Mouse (Mus musculus): ENCODE results near the gene Cd38. TPM values are rescaled to one million over a fixed set of nuclear protein-coding genes. Genes with fewer than 3 reads are reported as not detected.

Cd38 gene
- 1 to 10 TPM; 2.1 to 2.5 TPM for total RNA-seq (2021)

DNA sequence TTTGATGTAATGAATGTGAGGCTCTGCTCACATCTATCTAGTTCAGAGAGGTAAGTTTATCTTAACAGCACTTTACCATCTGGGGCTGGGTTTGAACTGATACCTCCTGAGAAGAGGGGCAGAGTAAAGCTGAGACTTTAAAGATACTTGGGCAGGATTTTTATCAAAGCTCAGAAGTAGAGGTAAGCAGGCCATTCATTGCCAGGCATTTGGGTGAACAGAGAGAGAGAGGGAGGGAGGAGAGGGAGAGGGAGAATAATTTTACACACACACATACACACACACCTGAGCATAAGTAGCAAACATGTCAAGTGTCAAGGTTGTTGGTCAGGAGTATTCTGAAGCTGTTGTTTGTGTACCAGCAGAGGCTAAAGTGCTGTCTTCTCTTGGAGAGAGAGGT is at the start of gene Cd38:
TSS of gene Cd38 (plus strand) at position 301 of the 400 bp plus-strand sequence.
- no peak for DNase-seq (ENCODE audit: low spot score in 2 of 2)
- intact Hi-C loops (cut with DNase I): loop anchor here (5.0 kb wide), 1 partner anchor 136 kb away; no protein-coding TSS in a partner anchor

DNA sequence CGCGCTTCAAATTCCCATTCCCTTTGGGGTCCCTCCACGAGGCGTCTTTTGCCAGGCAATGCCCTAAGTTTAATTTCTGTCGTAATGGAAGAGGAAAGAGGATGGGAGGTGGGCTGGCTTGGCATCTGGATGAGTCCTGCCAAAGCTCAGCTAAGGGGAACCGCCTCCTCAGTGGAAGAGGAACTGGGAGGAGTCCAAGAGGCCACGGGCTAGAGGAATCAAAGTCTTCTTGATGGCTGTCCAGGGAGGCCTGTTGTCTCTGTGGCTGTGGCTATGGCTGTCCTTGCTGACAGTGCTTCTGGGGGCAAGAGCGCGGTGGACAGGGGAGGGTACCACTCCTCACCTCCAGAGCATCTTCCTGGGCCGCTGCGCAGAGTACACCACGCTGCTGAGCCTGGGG is 49.7 kb upstream of the Cd38 start, which contains the start of gene Bst1:
TSS of gene Bst1 (plus strand) at position 191 of the 400 bp plus-strand sequence.
- DNase-seq (ENCODE audit: low spot score in 2 of 2): no peak
- intact Hi-C loops (cut with DNase I): no loop called here

DNA sequence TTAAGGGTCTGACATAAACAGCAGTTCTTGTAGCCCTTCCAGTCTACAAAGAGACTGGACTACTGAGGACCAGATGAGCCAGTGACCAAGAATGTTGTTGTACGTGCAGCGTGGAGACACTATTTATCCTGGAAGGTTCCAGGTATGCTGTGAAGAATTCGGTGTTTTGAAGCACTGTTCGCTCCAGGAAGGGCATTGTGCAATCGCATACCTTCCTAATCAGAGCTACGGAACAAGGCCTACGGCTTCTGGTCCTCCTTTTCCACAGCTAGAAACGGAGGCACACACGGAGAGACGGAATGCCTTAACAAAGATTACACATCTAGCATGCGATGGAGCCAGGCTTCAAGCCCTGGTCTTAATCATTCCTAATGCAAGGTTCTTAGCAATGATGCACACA is 47.6 kb upstream of the Cd38 start:
- no peak for DNase-seq (ENCODE audit: low spot score in 2 of 2)
- intact Hi-C loops (cut with DNase I): no loop called here

DNA sequence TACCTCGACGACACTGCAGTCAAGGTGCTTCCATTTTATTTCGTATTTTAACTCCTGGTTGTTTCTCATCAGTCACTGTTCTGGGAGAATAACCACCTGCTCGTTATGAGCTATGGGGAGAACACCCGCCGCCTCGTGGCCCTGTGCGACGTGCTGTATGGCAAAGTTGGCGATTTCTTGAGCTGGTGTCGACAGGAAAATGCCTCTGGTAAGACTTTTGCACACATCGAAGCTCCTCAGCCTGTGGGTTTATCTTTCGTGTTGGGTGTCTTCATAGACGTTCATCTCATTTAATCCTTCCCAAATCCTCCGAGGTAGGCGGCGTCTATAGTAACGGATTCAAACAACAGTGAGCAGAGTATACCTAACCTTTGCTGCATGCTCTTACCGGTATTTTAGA is 46.8 kb upstream of the Cd38 start, which contains the start of gene Fbxl5:
TSS of gene Fbxl5 (minus strand) at position 101 of the 400 bp plus-strand sequence.
- intact Hi-C loops (cut with DNase I): no loop called here
- no peak for DNase-seq (ENCODE audit: low spot score in 2 of 2)

DNA sequence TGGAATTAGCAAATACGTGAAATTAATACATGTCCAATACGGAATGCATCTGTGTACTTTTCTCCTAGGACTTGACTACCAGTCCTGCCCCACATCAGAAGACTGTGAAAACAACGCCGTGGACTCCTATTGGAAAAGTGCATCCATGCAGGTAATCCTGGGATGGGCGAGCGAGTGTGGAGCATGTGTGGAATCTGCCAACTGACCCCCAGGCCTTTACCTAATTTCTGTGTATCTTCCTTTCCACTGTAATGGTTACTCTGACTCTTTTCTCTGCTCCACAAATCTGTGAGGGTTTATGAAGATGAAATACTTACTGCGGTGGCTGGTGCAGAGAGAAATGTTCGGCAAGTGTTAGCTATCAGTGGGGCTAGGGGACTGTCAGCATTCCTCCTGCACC is 46.2 kb upstream of the Cd38 start:
- intact Hi-C loops (cut with DNase I): no loop called here
- no peak for DNase-seq (ENCODE audit: low spot score in 2 of 2)

DNA sequence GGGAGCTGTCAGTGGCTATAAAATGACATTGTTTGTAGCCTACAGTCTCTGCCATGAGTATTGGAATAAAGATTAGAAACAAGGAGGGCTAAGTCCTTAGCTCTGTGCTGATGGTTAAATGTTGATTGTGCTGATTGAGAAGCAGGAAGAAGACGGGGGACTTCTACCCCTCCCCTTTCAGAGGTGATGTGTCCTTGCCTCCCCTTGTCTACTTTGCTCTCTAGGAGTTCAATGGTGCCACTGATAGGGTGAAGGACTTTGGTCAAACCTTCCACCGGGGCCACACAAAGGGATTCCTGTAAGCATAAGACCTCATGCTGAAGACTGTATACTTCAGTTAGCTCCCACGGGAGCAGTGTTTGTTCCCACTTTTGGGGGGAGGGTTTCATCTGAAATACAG is 45.5 kb upstream of the Cd38 start:
- DNase-seq (ENCODE audit: low spot score in 2 of 2): no peak
- intact Hi-C loops (cut with DNase I): no loop called here

DNA sequence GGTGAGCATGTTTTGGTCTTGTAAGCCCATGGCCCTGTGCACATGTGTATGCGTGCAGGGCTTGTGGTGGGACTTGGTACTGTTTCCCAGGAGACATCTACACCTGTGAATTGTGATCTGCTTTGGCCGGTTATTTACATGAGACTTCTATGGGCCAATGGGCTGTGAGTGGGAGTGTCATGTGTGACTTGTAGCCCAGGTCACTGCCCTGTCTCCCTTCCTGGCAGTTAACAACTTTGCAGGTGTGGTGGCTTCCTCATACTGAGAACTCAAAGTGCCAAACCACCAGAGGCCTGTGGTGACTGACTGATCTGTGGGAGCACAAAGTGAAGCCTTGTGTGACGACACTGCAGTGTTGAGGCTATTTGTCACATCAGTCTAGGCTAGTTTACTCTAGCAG is 43.8 kb upstream of the Cd38 start:
- DNase-seq (ENCODE audit: low spot score in 2 of 2): no peak
- intact Hi-C loops (cut with DNase I): no loop called here

GRCm38 (mm10) chr5:43826883-43827282 is 41.5 kb upstream of the Cd38 start:
- DNase-seq (ENCODE audit: low spot score in 2 of 2): no peak
- intact Hi-C loops (cut with DNase I): no loop called here

GRCm38 (mm10) chr5:43827366-43827765 is 41.0 kb upstream of the Cd38 start:
- DNase-seq (ENCODE audit: low spot score in 2 of 2): no peak
- intact Hi-C loops (cut with DNase I): no loop called here

GRCm38 (mm10) chr5:43836590-43836989 is 31.8 kb upstream of the Cd38 start:
- intact Hi-C loops (cut with DNase I): loop anchor here (5.0 kb wide), 3 partner anchors 164 to 436 kb away; partner anchors contain the start of gene Prom1
- DNase-seq (ENCODE audit: low spot score in 2 of 2): peak in 1 of 2 experiments; percentile 16

DNA sequence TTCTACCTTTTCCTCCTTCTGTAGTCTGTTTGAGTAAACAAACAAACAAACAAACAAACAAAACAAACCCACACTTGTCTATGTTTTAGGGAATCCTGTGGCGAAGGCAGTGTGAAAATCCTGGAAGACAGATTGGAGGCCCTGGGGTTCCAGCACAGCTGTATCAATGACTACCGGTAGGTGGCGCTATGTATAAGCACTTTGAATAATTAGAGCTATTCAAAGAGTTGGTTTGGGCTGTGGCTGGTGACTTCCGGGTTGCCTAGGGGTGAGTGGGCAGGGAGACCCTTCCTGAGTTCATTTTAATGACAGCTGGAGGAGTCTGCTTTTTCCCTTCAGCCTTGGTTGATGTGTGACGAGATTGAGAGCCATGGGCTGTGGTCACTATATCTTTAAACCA is 31.0 kb upstream of the Cd38 start:
- peak; percentile 35 to 64 for DNase-seq (ENCODE audit: low spot score in 2 of 2)
- intact Hi-C loops (cut with DNase I): loop anchor here (5.0 kb wide), 3 partner anchors 165 to 435 kb away; partner anchors contain the start of gene Prom1

DNA sequence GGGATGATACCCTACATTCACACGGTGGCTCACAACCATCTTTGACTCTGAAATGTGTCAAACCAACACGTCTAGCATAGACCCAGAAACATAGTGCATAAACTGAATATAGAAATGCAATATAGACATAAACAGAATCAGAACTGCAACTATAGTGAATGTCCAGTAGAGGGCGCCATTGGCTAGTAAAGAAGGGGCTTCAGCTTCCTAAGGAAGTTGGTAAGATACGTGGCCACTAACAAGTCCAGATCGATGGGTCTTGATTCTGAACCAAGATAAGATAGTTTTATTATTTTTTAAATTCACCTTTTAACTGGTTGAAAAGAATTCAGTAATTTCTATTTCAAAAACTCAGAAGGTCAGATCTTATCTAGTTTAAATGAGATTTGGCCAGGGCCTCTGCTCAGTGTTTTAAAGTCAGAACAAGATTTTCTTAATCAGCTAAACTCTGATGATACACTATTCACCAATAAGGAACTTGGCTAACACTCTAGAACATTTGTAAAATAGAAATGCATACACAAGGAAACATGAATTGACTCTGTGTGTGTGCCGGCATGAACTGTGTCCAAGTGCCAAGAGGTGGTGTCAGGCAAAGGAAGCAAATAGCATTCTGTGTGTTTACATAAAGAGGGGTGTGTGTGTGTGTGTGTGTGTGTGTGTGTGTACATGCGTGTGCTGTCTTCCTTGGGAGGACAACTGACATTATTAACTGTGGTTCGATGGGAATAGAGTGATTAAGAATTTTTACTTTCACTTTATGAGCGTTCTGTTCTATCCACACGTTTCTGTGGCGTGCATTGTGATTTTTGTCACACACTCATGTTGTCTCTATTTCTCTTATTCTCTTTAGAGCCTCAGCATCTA is 27.0 kb upstream of the Cd38 start:
- intact Hi-C loops (cut with DNase I): loop anchor here (5.0 kb wide), 4 partner anchors 51 to 416 kb away; no protein-coding TSS in a partner anchor
- DNase-seq (ENCODE audit: low spot score in 2 of 2): peak in 1 of 2 experiments; percentile 59

DNA sequence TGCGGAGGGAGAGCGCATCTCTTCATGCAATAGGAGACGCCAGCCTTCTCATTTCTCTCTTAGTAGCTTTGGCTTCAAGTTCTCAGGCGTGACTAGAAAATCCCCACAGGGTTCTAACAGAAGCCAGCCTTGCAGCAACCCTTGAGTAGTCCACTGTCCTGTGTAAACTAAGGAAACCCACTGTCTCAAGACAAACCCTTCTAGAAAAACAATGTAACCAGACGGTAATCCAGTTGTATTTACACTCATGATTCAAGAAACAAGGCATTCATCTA is 26.4 kb upstream of the Cd38 start:
- DNase-seq (ENCODE audit: low spot score in 2 of 2): peak in 1 of 2 experiments; percentile 9
- intact Hi-C loops (cut with DNase I): loop anchor here (5.0 kb wide), 4 partner anchors 50 to 415 kb away; no protein-coding TSS in a partner anchor

- intact Hi-C loops (cut with DNase I): loop anchor here (5.0 kb wide), 4 partner anchors 50 to 415 kb away; no protein-coding TSS in a partner anchor
- no peak for DNase-seq (ENCODE audit: low spot score in 2 of 2)
These were observed 25.7 kb upstream of the Cd38 start for GRCm38 (mm10) chr5:43842576-43843155.

DNA sequence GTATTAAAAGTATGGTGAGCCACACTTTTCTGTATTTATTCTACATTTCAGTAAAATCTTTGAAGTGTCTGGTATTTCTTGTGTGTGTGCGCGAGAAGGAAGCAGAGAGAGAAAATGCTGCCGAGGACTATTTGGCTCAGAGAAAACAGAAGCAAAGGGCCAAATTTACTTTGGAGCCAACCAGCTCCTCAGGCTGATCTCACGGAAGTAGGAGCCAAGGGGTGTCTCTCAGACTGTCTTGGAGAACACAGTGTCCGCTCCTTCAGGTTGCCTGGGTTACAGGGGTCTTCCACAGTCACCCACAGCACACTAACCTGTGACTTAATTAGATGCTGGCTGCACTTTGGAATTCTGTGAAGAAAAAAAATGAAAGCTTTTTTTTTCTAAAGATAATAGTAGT is 23.3 kb upstream of the Cd38 start:
- intact Hi-C loops (cut with DNase I): no loop called here
- DNase-seq (ENCODE audit: low spot score in 2 of 2): no peak

GRCm38 (mm10) chr5:43845646-43846045 is 22.7 kb upstream of the Cd38 start:
- no peak for DNase-seq (ENCODE audit: low spot score in 2 of 2)
- intact Hi-C loops (cut with DNase I): no loop called here

- intact Hi-C loops (cut with DNase I): no loop called here
- DNase-seq (ENCODE audit: low spot score in 2 of 2): no peak
These were observed 22.1 kb upstream of the Cd38 start for GRCm38 (mm10) chr5:43846227-43846626.

DNA sequence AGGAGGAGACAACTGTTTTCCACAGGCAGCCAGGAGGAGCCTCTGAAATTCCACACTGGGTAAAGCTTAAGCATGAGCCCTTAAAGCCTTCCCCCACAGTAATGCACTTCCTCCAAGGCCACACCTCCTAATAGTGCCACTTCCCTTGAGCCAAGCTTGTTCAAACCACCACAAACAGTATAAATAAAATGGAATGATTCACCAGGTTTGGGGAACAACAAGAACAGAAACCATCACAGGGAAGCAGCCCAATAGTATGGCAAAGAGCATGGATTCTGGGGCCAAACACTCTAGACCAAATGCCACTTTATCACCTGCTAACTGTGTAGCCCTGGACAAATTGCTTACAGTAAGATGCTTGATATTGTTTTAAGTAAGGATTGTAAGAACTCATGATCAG is 20.8 kb upstream of the Cd38 start:
- intact Hi-C loops (cut with DNase I): no loop called here
- DNase-seq (ENCODE audit: low spot score in 2 of 2): no peak

- no peak for DNase-seq (ENCODE audit: low spot score in 2 of 2)
- intact Hi-C loops (cut with DNase I): no loop called here
These were observed 20.1 kb upstream of the Cd38 start for GRCm38 (mm10) chr5:43848275-43848674.

GRCm38 (mm10) chr5:43853096-43853867 is 15.1 kb upstream of the Cd38 start:
- intact Hi-C loops (cut with DNase I): no loop called here
- DNase-seq (ENCODE audit: low spot score in 2 of 2): no peak

Measured in left cerebral cortex, postnatal 25 days (tissue).